Mouse (Mus musculus): ENCODE data around the gene Tuba4a. TPM values are rescaled to one million over a fixed set of nuclear protein-coding genes. Genes with fewer than 3 reads are reported as not detected.

Gene Tuba4a
- polyA plus RNA-seq, 1 experiment: 97.4 TPM

DNA sequence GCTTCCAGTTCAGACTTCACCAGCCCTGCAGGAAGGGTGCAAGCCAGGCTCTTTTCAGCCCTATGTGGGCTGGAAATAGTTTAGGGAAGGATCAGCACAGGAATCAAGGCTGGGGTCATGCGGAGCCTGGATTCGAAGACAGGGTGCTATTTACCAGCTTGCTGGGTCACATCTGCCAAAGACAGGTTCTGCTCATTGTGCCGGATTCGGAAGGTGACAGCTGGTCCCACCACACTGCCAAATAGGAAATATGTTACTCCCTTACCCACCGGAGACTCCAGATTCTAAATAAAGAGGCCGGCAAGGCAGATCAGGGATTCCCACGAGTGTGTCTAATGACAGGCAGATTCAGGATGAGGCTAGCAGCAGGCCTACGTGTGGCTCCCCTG, 35.0 kb upstream of the Tuba4a start:
- H3K36me3 ChIP-seq (ENCODE audit: control insufficient read depth, insufficient read depth, low read length, poor library complexity, severe bottlenecking): no peaks in the 10 kb centered on the region
- H3K9ac ChIP-seq (ENCODE audit: low read depth, poor library complexity, severe bottlenecking): no peak overlapping the region
- no peak overlapping the region for H3K27ac ChIP-seq (ENCODE audit: insufficient read depth, low read length)
- H3K9me3 ChIP-seq (replicated peaks; ENCODE audit: control insufficient read depth, insufficient read depth, low read length, poor library complexity, severe bottlenecking): no peaks in the 10 kb centered on the region
- peaks cover 3% of the 10 kb centered on the region for H3K4me1 ChIP-seq (ENCODE audit: control insufficient read depth, insufficient read depth, low read length)
- H3K27me3 ChIP-seq (ENCODE audit: control insufficient read depth, insufficient read depth, low read length, poor library complexity, severe bottlenecking): no peaks in the 10 kb centered on the region
- TF ChIP-seq EP300 (IDR thresholded peaks at IDR 0.05; ENCODE audit: insufficient read depth, low read depth, low read length) (no peak), CTCF (IDR thresholded peaks at IDR 0.05; ENCODE audit: low read depth, low read length) (no peak)
- H3K4me3 ChIP-seq (ENCODE audit: low read depth, low read length): no peak overlapping the region

DNA sequence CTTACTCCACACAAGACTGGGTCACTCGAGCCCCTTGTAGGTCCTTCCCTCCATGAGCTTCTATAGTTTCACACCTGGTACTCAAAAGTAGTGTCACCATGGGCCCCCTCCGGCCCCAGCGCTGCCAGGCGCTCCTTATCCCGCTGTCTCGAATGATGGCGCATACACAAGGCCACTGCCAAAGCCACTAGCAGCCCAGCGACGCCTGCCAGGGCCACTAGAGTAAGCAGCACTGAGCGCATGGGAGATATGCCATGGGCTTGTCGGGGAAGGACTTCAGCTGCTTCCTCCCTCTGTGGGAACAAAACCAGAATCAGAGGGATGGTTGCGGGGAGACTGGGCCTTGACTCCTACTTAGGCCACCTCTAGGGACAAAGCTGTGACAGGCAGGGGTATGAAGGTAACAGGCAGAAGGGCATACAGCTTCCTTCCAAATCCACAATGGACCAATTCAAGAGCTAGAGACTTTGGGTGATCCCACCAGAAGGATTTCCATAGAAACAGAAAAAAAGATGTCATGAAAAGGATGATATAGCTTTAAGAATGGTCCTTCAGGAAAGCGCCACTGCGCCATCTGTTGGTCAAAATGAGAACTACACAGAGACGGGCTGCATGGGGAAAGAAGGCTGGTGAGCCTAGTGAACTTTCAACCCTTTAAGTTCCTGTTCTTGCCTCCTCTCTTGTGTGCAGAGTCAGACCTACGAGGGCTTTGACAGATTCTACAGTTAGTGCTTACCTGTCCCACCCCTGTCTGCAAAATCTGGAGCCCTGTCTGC, 34.4 kb upstream of the Tuba4a start:
- no peaks in the 10 kb centered on the region for H3K36me3 ChIP-seq (ENCODE audit: control insufficient read depth, insufficient read depth, low read length, poor library complexity, severe bottlenecking)

DNA sequence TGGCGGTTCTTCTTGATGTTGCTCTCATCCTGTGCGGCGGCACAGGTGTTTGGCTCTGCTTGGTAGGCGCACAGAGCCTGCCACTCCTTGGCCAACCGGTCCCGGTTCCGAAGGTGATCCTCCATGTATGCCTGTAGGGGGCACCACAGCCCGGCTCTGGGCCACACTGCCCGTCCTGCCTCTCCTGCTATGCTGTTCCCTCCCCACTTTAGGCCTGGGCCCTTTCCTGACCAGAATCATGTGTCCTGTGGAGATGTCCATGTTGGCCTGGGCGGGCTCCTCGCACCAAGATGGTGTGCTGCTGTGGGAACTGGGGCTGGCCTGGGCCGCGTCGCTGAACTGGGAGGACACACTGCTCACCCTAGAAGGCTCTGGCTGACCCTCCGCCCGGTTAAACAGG, 33.4 kb upstream of the Tuba4a start:
- peak overlapping the region; percentile 22 for H3K4me3 ChIP-seq (ENCODE audit: low read depth, low read length)
- H3K9me3 ChIP-seq (replicated peaks; ENCODE audit: control insufficient read depth, insufficient read depth, low read length, poor library complexity, severe bottlenecking): no peaks in the 10 kb centered on the region
- H3K27ac ChIP-seq (ENCODE audit: insufficient read depth, low read length): no peak overlapping the region
- no peaks in the 10 kb centered on the region for H3K27me3 ChIP-seq (ENCODE audit: control insufficient read depth, insufficient read depth, low read length, poor library complexity, severe bottlenecking)
- peak overlapping the region; percentile 0; the same call in 1 of the 2 replicates for H3K9ac ChIP-seq (ENCODE audit: low read depth, poor library complexity, severe bottlenecking)
- no peaks in the 10 kb centered on the region for H3K36me3 ChIP-seq (ENCODE audit: control insufficient read depth, insufficient read depth, low read length, poor library complexity, severe bottlenecking)
- TF ChIP-seq POLR2A (IDR thresholded peaks at IDR 0.05; ENCODE audit: insufficient read depth, low read length): no peak
- no peak for TF ChIP-seq EP300 (IDR thresholded peaks at IDR 0.05; ENCODE audit: insufficient read depth, low read depth, low read length)
- peak; percentile 80 for TF ChIP-seq CTCF (IDR thresholded peaks at IDR 0.05; ENCODE audit: low read depth, low read length)
- H3K4me1 ChIP-seq (ENCODE audit: control insufficient read depth, insufficient read depth, low read length): peaks cover 3% of the 10 kb centered on the region

More for the DNA sequence above, 34.4 kb upstream of the Tuba4a start:
- Histone ChIP-seq H3K27me3 (ENCODE audit: control insufficient read depth, insufficient read depth, low read length, poor library complexity, severe bottlenecking) (no peaks in the 10 kb centered on the region), H3K27ac (ENCODE audit: insufficient read depth, low read length) (no peak overlapping the region), H3K4me3 (ENCODE audit: low read depth, low read length) (no peak overlapping the region), H3K4me1 (ENCODE audit: control insufficient read depth, insufficient read depth, low read length) (peaks cover 3% of the 10 kb centered on the region), H3K9me3 (replicated peaks; ENCODE audit: control insufficient read depth, insufficient read depth, low read length, poor library complexity, severe bottlenecking) (no peaks in the 10 kb centered on the region), H3K9ac (ENCODE audit: low read depth, poor library complexity, severe bottlenecking) (no peak overlapping the region)
- peak; percentile 66 for TF ChIP-seq CTCF (IDR thresholded peaks at IDR 0.05; ENCODE audit: low read depth, low read length)
- TF ChIP-seq EP300 (IDR thresholded peaks at IDR 0.05; ENCODE audit: insufficient read depth, low read depth, low read length): no peak

DNA sequence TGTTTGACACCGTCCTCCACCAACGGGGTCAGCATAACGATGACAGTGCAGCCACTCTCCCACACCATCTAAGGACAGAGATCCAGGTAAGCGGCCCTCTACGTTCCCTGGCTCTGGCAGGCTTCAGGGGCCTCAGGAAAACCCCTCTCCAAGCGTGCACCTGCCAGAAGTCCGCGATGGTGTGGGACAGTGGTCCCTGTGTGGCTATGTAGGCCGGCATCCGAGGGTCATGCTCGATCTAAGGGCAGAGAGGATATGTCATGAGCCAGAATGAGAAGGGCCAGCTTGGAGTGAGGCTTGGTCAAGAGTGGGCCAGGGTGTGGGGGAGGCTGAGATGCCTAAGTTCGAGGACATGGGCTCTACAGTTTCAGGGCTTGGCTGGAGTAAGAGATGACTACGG, 32.6 kb upstream of the Tuba4a start:
- Histone ChIP-seq H3K9me3 (replicated peaks; ENCODE audit: control insufficient read depth, insufficient read depth, low read length, poor library complexity, severe bottlenecking) (no peaks in the 10 kb centered on the region), H3K9ac (ENCODE audit: low read depth, poor library complexity, severe bottlenecking) (no peak overlapping the region), H3K4me3 (ENCODE audit: low read depth, low read length) (no peak overlapping the region), H3K36me3 (ENCODE audit: control insufficient read depth, insufficient read depth, low read length, poor library complexity, severe bottlenecking) (no peaks in the 10 kb centered on the region), H3K27me3 (ENCODE audit: control insufficient read depth, insufficient read depth, low read length, poor library complexity, severe bottlenecking) (no peaks in the 10 kb centered on the region), H3K27ac (ENCODE audit: insufficient read depth, low read length) (no peak overlapping the region), H3K4me1 (ENCODE audit: control insufficient read depth, insufficient read depth, low read length) (peaks cover 3% of the 10 kb centered on the region)
- TF ChIP-seq CTCF (IDR thresholded peaks at IDR 0.05; ENCODE audit: low read depth, low read length): no peak
- no peak for TF ChIP-seq POLR2A (IDR thresholded peaks at IDR 0.05; ENCODE audit: insufficient read depth, low read length)
- no peak for TF ChIP-seq EP300 (IDR thresholded peaks at IDR 0.05; ENCODE audit: insufficient read depth, low read depth, low read length)

DNA sequence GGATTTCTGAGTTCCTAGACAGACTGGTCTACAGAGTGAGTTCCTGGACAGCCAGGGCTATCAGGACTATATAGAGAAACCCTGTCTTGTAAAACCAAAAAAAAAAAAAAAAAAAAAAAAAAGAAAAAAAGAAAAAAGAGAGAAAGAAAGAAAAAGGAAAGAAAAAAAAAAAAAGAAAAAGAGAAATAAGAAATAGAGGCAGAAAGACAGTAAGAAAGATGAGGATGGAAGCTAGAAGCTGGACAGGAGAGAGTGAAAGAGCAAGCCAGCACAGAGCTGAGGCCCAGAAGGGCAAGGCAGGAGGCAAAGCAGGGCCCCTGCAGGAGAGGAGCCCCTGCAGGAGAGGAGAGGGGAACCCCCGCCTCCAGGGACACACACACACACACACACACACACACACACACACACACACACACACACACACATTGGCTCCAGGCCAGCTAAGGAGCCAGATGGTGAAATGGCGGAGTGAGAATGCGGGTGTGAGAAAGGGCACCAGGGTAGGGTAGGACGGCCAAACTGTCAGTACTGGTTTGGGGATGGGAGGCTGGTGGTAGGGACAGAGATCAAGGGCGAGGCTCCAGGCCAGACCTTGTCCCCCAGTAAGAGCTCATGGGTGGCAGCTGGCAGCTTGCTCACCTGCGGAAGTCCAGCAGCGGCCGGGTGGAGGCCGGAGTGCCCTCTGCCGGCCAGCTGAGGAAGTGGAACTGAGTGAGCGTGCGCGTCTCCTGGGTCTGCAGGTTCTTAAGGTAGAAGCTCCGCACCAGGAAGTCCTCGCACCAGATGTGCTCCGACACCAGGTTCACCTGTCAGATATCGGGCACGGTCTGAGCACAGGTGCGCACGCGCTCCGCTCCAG, 31.7 kb upstream of the Tuba4a start:
- peaks cover 3% of the 10 kb centered on the region for H3K4me1 ChIP-seq (ENCODE audit: control insufficient read depth, insufficient read depth, low read length)
- H3K27me3 ChIP-seq (ENCODE audit: control insufficient read depth, insufficient read depth, low read length, poor library complexity, severe bottlenecking): no peaks in the 10 kb centered on the region
- H3K9me3 ChIP-seq (replicated peaks; ENCODE audit: control insufficient read depth, insufficient read depth, low read length, poor library complexity, severe bottlenecking): no peaks in the 10 kb centered on the region
- peak overlapping the region; percentile 22; the same call in 1 of the 2 replicates for H3K4me3 ChIP-seq (ENCODE audit: low read depth, low read length)
- TF ChIP-seq EP300 (IDR thresholded peaks at IDR 0.05; ENCODE audit: insufficient read depth, low read depth, low read length): no peak
- peak; percentile 89 for TF ChIP-seq CTCF (IDR thresholded peaks at IDR 0.05; ENCODE audit: low read depth, low read length)
- H3K27ac ChIP-seq (ENCODE audit: insufficient read depth, low read length): no peak overlapping the region
- H3K9ac ChIP-seq (ENCODE audit: low read depth, poor library complexity, severe bottlenecking): no peak overlapping the region
- no peaks in the 10 kb centered on the region for H3K36me3 ChIP-seq (ENCODE audit: control insufficient read depth, insufficient read depth, low read length, poor library complexity, severe bottlenecking)

DNA sequence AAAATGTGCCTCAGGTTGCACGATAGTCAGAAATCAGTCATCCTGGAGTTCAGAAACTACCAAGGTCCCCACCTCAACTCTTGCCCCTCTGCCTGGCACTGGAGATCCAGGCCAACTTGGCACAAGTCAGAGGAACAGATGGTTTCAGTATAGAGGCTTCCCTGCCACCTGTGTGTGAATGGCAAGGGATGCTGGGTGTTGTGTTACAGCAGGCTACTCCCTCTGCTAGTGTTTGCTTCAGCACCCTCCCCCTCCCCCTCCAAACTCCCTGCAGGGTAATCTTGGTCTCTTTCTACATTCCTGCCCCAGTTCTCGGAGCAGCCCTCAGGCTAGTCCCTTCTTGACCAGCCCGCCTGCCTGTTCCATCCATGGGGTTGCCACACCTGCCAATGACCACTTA, 30.8 kb upstream of the Tuba4a start:
- no peaks in the 10 kb centered on the region for H3K9me3 ChIP-seq (replicated peaks; ENCODE audit: control insufficient read depth, insufficient read depth, low read length, poor library complexity, severe bottlenecking)
- H3K36me3 ChIP-seq (ENCODE audit: control insufficient read depth, insufficient read depth, low read length, poor library complexity, severe bottlenecking): no peaks in the 10 kb centered on the region
- no peaks in the 10 kb centered on the region for H3K27me3 ChIP-seq (ENCODE audit: control insufficient read depth, insufficient read depth, low read length, poor library complexity, severe bottlenecking)
- H3K9ac ChIP-seq (ENCODE audit: low read depth, poor library complexity, severe bottlenecking): no peak overlapping the region
- 0 out of 2 replicates have a peak, but pooled peaks have one; percentile 23 for TF ChIP-seq EP300 (IDR thresholded peaks at IDR 0.05; ENCODE audit: insufficient read depth, low read depth, low read length)
- no peak for TF ChIP-seq CTCF (IDR thresholded peaks at IDR 0.05; ENCODE audit: low read depth, low read length)
- no peak for TF ChIP-seq POLR2A (IDR thresholded peaks at IDR 0.05; ENCODE audit: insufficient read depth, low read length)
- H3K27ac ChIP-seq (ENCODE audit: insufficient read depth, low read length): no peak overlapping the region
- peaks cover 3% of the 10 kb centered on the region for H3K4me1 ChIP-seq (ENCODE audit: control insufficient read depth, insufficient read depth, low read length)
- no peak overlapping the region for H3K4me3 ChIP-seq (ENCODE audit: low read depth, low read length)
